Mouse (Mus musculus): ENCODE data around the gene Plxnb1. TPM values are rescaled to one million over a fixed set of nuclear protein-coding genes. Genes with fewer than 3 reads are reported as not detected.

Plxnb1 gene
- polyA plus RNA-seq, 1 experiment = not detected

GRCm38 (mm10) chr9:109059136-109059903, 35.9 kb upstream of the Plxnb1 start, which contains the start of gene Trex1:
Gene Trex1 (minus strand): TSS chr9:109059734.
- Histone ChIP-seq H3K27ac (ENCODE audit: insufficient read depth, low read depth, low read length) (peak within 1 kb of the TSS; percentile 65), H3K4me3 (ENCODE audit: insufficient read depth, low read depth, low read length) (peak within 1 kb of the TSS; percentile 48), H3K4me1 (ENCODE audit: control insufficient read depth, insufficient read depth, low read length) (peaks cover 47% of the 10 kb centered on the region)
- 2% methylated on average over 15 of the region's 15 CpGs for WGBS
- TF ChIP-seq POLR2A (IDR thresholded peaks at IDR 0.05; ENCODE audit: insufficient read depth, low read depth, low read length) (no peak), CTCF (IDR thresholded peaks at IDR 0.05; ENCODE audit: insufficient read depth, low read depth, low read length) (peak; percentile 92)

- no peak for TF ChIP-seq CTCF (IDR thresholded peaks at IDR 0.05; ENCODE audit: insufficient read depth, low read depth, low read length)
- peaks cover 39% of the 10 kb centered on the region for H3K4me1 ChIP-seq (ENCODE audit: control insufficient read depth, insufficient read depth, low read length)
- H3K4me3 ChIP-seq (ENCODE audit: insufficient read depth, low read depth, low read length) = no peak overlapping the region
- 89% methylated on average over 16 of the region's 16 CpGs for WGBS
- H3K27ac ChIP-seq (ENCODE audit: insufficient read depth, low read depth, low read length) = peak overlapping the region; percentile 63
Measured at GRCm38 (mm10) chr9:109060184-109060897, 34.8 kb upstream of the Plxnb1 start.

- Histone ChIP-seq H3K4me1 (ENCODE audit: control insufficient read depth, insufficient read depth, low read length) (peaks cover 34% of the 10 kb centered on the region), H3K27ac (ENCODE audit: insufficient read depth, low read depth, low read length) (no peak overlapping the region), H3K4me3 (ENCODE audit: insufficient read depth, low read depth, low read length) (no peak overlapping the region)
- 87% methylated on average over 5 of the region's 5 CpGs for WGBS
- TF ChIP-seq POLR2A (IDR thresholded peaks at IDR 0.05; ENCODE audit: insufficient read depth, low read depth, low read length) (no peak), CTCF (IDR thresholded peaks at IDR 0.05; ENCODE audit: insufficient read depth, low read depth, low read length) (no peak)
Measured at GRCm38 (mm10) chr9:109060898-109061295, 34.3 kb upstream of the Plxnb1 start.

- H3K4me1 ChIP-seq (ENCODE audit: control insufficient read depth, insufficient read depth, low read length) = peaks cover 2% of the 10 kb centered on the region
- WGBS = 91% methylated on average over 3 of the region's 3 CpGs
- no peak for TF ChIP-seq CTCF (IDR thresholded peaks at IDR 0.05; ENCODE audit: insufficient read depth, low read depth, low read length)
- no peak for TF ChIP-seq POLR2A (IDR thresholded peaks at IDR 0.05; ENCODE audit: insufficient read depth, low read depth, low read length)
- no peak overlapping the region for H3K27ac ChIP-seq (ENCODE audit: insufficient read depth, low read depth, low read length)
- no peak overlapping the region for H3K4me3 ChIP-seq (ENCODE audit: insufficient read depth, low read depth, low read length)
Measured at GRCm38 (mm10) chr9:109068095-109068735, 27.0 kb upstream of the Plxnb1 start.

GRCm38 (mm10) chr9:109073661-109074573, 21.3 kb upstream of the Plxnb1 start, which contains the start of gene Atrip:
Gene Atrip (minus strand): TSS chr9:109074124.
- TF ChIP-seq CTCF (IDR thresholded peaks at IDR 0.05; ENCODE audit: insufficient read depth, low read depth, low read length) (no peak), POLR2A (IDR thresholded peaks at IDR 0.05; ENCODE audit: insufficient read depth, low read depth, low read length) (peak; percentile 91)
- peak within 1 kb of the TSS; percentile 49; the same call in 1 of the 2 replicates for H3K27ac ChIP-seq (ENCODE audit: insufficient read depth, low read depth, low read length)
- H3K4me3 ChIP-seq (ENCODE audit: insufficient read depth, low read depth, low read length) = peak within 1 kb of the TSS; percentile 80
- H3K4me1 ChIP-seq (ENCODE audit: control insufficient read depth, insufficient read depth, low read length) = peaks cover 8% of the 10 kb centered on the region
- under 1% methylated on average over 57 of the region's 57 CpGs for WGBS

- 73% methylated on average over 3 of the region's 3 CpGs for WGBS
- no peak overlapping the region for H3K4me3 ChIP-seq (ENCODE audit: insufficient read depth, low read depth, low read length)
- no peak for TF ChIP-seq CTCF (IDR thresholded peaks at IDR 0.05; ENCODE audit: insufficient read depth, low read depth, low read length)
- no peak for TF ChIP-seq POLR2A (IDR thresholded peaks at IDR 0.05; ENCODE audit: insufficient read depth, low read depth, low read length)
- no peak overlapping the region for H3K27ac ChIP-seq (ENCODE audit: insufficient read depth, low read depth, low read length)
- peaks cover 3% of the 10 kb centered on the region for H3K4me1 ChIP-seq (ENCODE audit: control insufficient read depth, insufficient read depth, low read length)
Measured at GRCm38 (mm10) chr9:109080516-109080915, 14.7 kb upstream of the Plxnb1 start.

GRCm38 (mm10) chr9:109081749-109082123, 13.5 kb upstream of the Plxnb1 start:
- TF ChIP-seq POLR2A (IDR thresholded peaks at IDR 0.05; ENCODE audit: insufficient read depth, low read depth, low read length) (no peak), CTCF (IDR thresholded peaks at IDR 0.05; ENCODE audit: insufficient read depth, low read depth, low read length) (no peak)
- WGBS = 5% methylated on average over 11 of the region's 11 CpGs
- peaks cover 3% of the 10 kb centered on the region for H3K4me1 ChIP-seq (ENCODE audit: control insufficient read depth, insufficient read depth, low read length)
- peak overlapping the region; percentile 90 for H3K4me3 ChIP-seq (ENCODE audit: insufficient read depth, low read depth, low read length)
- peak overlapping the region; percentile 27; the same call in 1 of the 2 replicates for H3K27ac ChIP-seq (ENCODE audit: insufficient read depth, low read depth, low read length)

- Histone ChIP-seq H3K4me3 (ENCODE audit: insufficient read depth, low read depth, low read length) (peak within 1 kb of the TSS; percentile 90), H3K27ac (ENCODE audit: insufficient read depth, low read depth, low read length) (peak within 1 kb of the TSS; percentile 38), H3K4me1 (ENCODE audit: control insufficient read depth, insufficient read depth, low read length) (peaks cover 3% of the 10 kb centered on the region)
- under 1% methylated on average over 37 of the region's 37 CpGs for WGBS
- TF ChIP-seq POLR2A (IDR thresholded peaks at IDR 0.05; ENCODE audit: insufficient read depth, low read depth, low read length) = peak; percentile 39
- no peak for TF ChIP-seq CTCF (IDR thresholded peaks at IDR 0.05; ENCODE audit: insufficient read depth, low read depth, low read length)
Measured at GRCm38 (mm10) chr9:109082124-109082800, 12.9 kb upstream of the Plxnb1 start, which contains the start of the genes Ccdc51 and Tma7. Gene Ccdc51 (plus strand): TSS chr9:109082493. Gene Tma7 (minus strand): TSS chr9:109082587.
